Mouse (Mus musculus): Measurements from ENCODE around the gene Scd4. TPM values are rescaled to one million over a fixed set of nuclear protein-coding genes. Genes with fewer than 3 reads are reported as not detected.

The Scd4 gene
- polyA plus RNA-seq, 1 experiment from 2014 or later, result 0.04 TPM

- no peak for TF ChIP-seq CTCF (IDR thresholded peaks at IDR 0.05; ENCODE audit: low read depth)
Measured at GRCm38 (mm10) chr19:44331911-44332310, 981 bp upstream of the Scd4 start.

GRCm38 (mm10) chr19:44332326-44332725, 566 bp upstream of the Scd4 start:
- ATAC-seq, result no peak
- Histone ChIP-seq H3K4me3 (ENCODE audit: low read depth, low read length) (no peak overlapping the region), H3K27me3 (replicated peaks; ENCODE audit: control insufficient read depth, insufficient read depth, low read length) (no peaks in the 10 kb centered on the region), H3K9ac (ENCODE audit: low read depth, low read length) (no peak overlapping the region), H3K4me1 (replicated peaks; ENCODE audit: control insufficient read depth, insufficient read depth, low read length) (no peaks in the 10 kb centered on the region), H3K36me3 (ENCODE audit: control insufficient read depth, insufficient read depth) (no peaks in the 10 kb centered on the region), H3K9me3 (ENCODE audit: control insufficient read depth) (no peaks in the 10 kb centered on the region), H3K4me2 (replicated peaks; ENCODE audit: low read depth) (no peak overlapping the region), H3K27ac (ENCODE audit: low read depth, low read length) (no peak overlapping the region)
- no peak for TF ChIP-seq CTCF (IDR thresholded peaks at IDR 0.05; ENCODE audit: low read depth)
- 80% methylated on average over 8 of the region's 8 CpGs for WGBS

More at GRCm38 (mm10) chr19:44331911-44332310, 981 bp upstream of the Scd4 start:
- Histone ChIP-seq H3K9me3 (ENCODE audit: control insufficient read depth) (no peaks in the 10 kb centered on the region), H3K4me3 (ENCODE audit: low read depth, low read length) (no peak overlapping the region), H3K9ac (ENCODE audit: low read depth, low read length) (no peak overlapping the region), H3K27me3 (replicated peaks; ENCODE audit: control insufficient read depth, insufficient read depth, low read length) (no peaks in the 10 kb centered on the region), H3K27ac (ENCODE audit: low read depth, low read length) (no peak overlapping the region), H3K4me1 (replicated peaks; ENCODE audit: control insufficient read depth, insufficient read depth, low read length) (no peaks in the 10 kb centered on the region), H3K36me3 (ENCODE audit: control insufficient read depth, insufficient read depth) (no peaks in the 10 kb centered on the region), H3K4me2 (replicated peaks; ENCODE audit: low read depth) (no peak overlapping the region)
- 88% methylated on average over 5 of the region's 5 CpGs for WGBS
- no peak for ATAC-seq

GRCm38 (mm10) chr19:44333991-44334390, 1.1 kb downstream of the Scd4 start:
- Histone ChIP-seq H3K9ac (ENCODE audit: low read depth, low read length) (no peak overlapping the region), H3K9me3 (ENCODE audit: control insufficient read depth) (no peaks in the 10 kb centered on the region), H3K27ac (ENCODE audit: low read depth, low read length) (no peak overlapping the region), H3K4me2 (replicated peaks; ENCODE audit: low read depth) (no peak overlapping the region), H3K4me1 (replicated peaks; ENCODE audit: control insufficient read depth, insufficient read depth, low read length) (no peaks in the 10 kb centered on the region), H3K4me3 (ENCODE audit: low read depth, low read length) (no peak overlapping the region), H3K36me3 (ENCODE audit: control insufficient read depth, insufficient read depth) (no peaks in the 10 kb centered on the region), H3K27me3 (replicated peaks; ENCODE audit: control insufficient read depth, insufficient read depth, low read length) (no peaks in the 10 kb centered on the region)
- 88% methylated on average over 9 of the region's 9 CpGs for WGBS
- TF ChIP-seq CTCF (IDR thresholded peaks at IDR 0.05; ENCODE audit: low read depth), result no peak
- no peak for ATAC-seq

GRCm38 (mm10) chr19:44335876-44336662, 3.2 kb downstream of the Scd4 start:
- Histone ChIP-seq H3K36me3 (ENCODE audit: control insufficient read depth, insufficient read depth) (no peaks in the 10 kb centered on the region), H3K4me1 (replicated peaks; ENCODE audit: control insufficient read depth, insufficient read depth, low read length) (no peaks in the 10 kb centered on the region), H3K4me2 (replicated peaks; ENCODE audit: low read depth) (no peak overlapping the region), H3K4me3 (ENCODE audit: low read depth, low read length) (no peak overlapping the region), H3K27ac (ENCODE audit: low read depth, low read length) (no peak overlapping the region), H3K9me3 (ENCODE audit: control insufficient read depth) (no peaks in the 10 kb centered on the region), H3K27me3 (replicated peaks; ENCODE audit: control insufficient read depth, insufficient read depth, low read length) (no peaks in the 10 kb centered on the region), H3K9ac (ENCODE audit: low read depth, low read length) (no peak overlapping the region)
- 84% methylated on average over 6 of the region's 6 CpGs for WGBS
- ATAC-seq, result no peak
- TF ChIP-seq CTCF (IDR thresholded peaks at IDR 0.05; ENCODE audit: low read depth), result no peak

- no peak overlapping the region for H3K4me3 ChIP-seq (ENCODE audit: low read depth, low read length)
- no peak for ATAC-seq
- no peaks in the 10 kb centered on the region for H3K9me3 ChIP-seq (ENCODE audit: control insufficient read depth)
- no peak overlapping the region for H3K9ac ChIP-seq (ENCODE audit: low read depth, low read length)
- H3K36me3 ChIP-seq (ENCODE audit: control insufficient read depth, insufficient read depth), result no peaks in the 10 kb centered on the region
- no peaks in the 10 kb centered on the region for H3K4me1 ChIP-seq (replicated peaks; ENCODE audit: control insufficient read depth, insufficient read depth, low read length)
- WGBS, result 86% methylated on average over 8 of the region's 8 CpGs
- TF ChIP-seq CTCF (IDR thresholded peaks at IDR 0.05; ENCODE audit: low read depth), result no peak
- H3K27me3 ChIP-seq (replicated peaks; ENCODE audit: control insufficient read depth, insufficient read depth, low read length), result no peaks in the 10 kb centered on the region
- H3K4me2 ChIP-seq (replicated peaks; ENCODE audit: low read depth), result no peak overlapping the region
- no peak overlapping the region for H3K27ac ChIP-seq (ENCODE audit: low read depth, low read length)
Measured at GRCm38 (mm10) chr19:44349689-44350088, 16.8 kb downstream of the Scd4 start.

GRCm38 (mm10) chr19:44351756-44352155, 18.9 kb downstream of the Scd4 start:
- no peak overlapping the region for H3K4me2 ChIP-seq (replicated peaks; ENCODE audit: low read depth)
- ATAC-seq, result no peak
- H3K4me1 ChIP-seq (replicated peaks; ENCODE audit: control insufficient read depth, insufficient read depth, low read length), result no peaks in the 10 kb centered on the region
- H3K9me3 ChIP-seq (ENCODE audit: control insufficient read depth), result no peaks in the 10 kb centered on the region
- no peaks in the 10 kb centered on the region for H3K36me3 ChIP-seq (ENCODE audit: control insufficient read depth, insufficient read depth)
- no peak for TF ChIP-seq CTCF (IDR thresholded peaks at IDR 0.05; ENCODE audit: low read depth)
- H3K27ac ChIP-seq (ENCODE audit: low read depth, low read length), result no peak overlapping the region
- no peak overlapping the region for H3K4me3 ChIP-seq (ENCODE audit: low read depth, low read length)
- H3K9ac ChIP-seq (ENCODE audit: low read depth, low read length), result no peak overlapping the region
- H3K27me3 ChIP-seq (replicated peaks; ENCODE audit: control insufficient read depth, insufficient read depth, low read length), result no peaks in the 10 kb centered on the region
- 83% methylated on average over 7 of the region's 7 CpGs for WGBS

Measured in intestine, postnatal 0 days (tissue).